Mouse (Mus musculus): ENCODE results near the gene Scube3. TPM values are rescaled to one million over a fixed set of nuclear protein-coding genes. Genes with fewer than 3 reads are reported as not detected.
"Not testable (repeated sequence)": the region's sequence is repeated elsewhere in the genome, so short reads cannot be mapped to it uniquely, and the experiment has no call there.

Scube3 gene
- polyA plus RNA-seq, 1 experiment: 26.5 TPM

DNA sequence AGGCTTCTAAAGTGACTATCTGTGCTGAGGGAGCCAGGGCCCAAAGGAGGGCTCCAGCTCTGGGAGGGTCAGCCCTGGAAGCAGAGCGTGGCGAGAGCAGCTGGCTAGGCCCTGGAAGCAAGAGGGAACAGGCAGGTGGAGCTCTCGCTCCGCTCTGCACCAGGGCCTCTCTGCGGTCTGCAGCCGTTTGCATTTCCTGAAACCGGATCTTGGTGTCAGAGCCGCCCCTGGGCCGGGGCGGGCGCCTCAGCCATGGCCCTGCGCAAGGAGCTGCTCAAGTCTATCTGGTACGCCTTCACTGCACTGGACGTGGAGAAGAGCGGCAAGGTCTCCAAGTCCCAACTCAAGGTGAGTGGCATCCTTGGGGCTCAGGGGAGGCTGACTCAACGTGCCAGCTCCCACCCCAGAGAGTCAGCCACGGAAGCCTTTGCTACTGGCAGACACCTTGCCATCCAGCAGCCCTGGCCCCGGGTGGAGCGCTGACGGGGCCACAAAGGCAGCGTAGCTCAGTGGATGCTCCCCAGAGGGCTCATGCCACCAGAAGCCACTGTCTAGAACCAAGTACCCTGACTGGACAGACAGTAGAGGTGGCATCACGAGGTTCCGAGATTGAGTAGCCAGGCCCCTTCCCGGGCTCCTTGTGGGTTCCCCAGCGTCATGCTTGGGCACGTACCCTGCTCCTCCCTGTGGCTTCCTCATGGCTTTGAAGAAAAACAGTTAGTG, 65.8 kb downstream of the Scube3 start, which contains the start of gene Def6:
Gene Def6, plus strand, starts transcription at position 188 of the 723 bp plus-strand sequence.
- no peak for TF ChIP-seq POLR2A (IDR thresholded peaks at IDR 0.05; ENCODE audit: borderline replicate concordance, extremely low read depth, insufficient read depth, insufficient read length, poor library complexity, severe bottlenecking)
- TF ChIP-seq CTCF (IDR thresholded peaks at IDR 0.05; ENCODE audit: borderline replicate concordance, extremely low read depth, insufficient read depth, insufficient read length): peak; percentile 36; the same call in 1 of the 2 replicates
- DNase-seq (ENCODE audit: low read depth): peak; percentile 64

DNA sequence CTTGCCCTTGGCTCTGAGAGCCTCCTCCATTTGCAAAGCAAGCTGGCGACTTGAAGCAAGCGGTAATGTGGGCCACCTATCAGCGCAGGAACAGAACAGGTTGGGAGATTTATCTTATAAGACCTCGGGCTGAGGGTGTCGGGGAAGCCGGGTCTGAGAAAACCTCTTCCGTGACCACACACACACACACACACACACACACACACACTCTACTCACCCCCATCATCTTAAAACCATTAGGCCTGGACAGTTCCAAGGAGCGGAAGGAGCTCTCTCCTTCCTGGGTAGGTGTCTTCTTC, 66.3 kb downstream of the Scube3 start:
- TF ChIP-seq POLR2A (IDR thresholded peaks at IDR 0.05; ENCODE audit: borderline replicate concordance, extremely low read depth, insufficient read depth, insufficient read length, poor library complexity, severe bottlenecking) (no peak), CTCF (IDR thresholded peaks at IDR 0.05; ENCODE audit: borderline replicate concordance, extremely low read depth, insufficient read depth, insufficient read length) (no peak)
- no peak for DNase-seq (ENCODE audit: low read depth)

DNA sequence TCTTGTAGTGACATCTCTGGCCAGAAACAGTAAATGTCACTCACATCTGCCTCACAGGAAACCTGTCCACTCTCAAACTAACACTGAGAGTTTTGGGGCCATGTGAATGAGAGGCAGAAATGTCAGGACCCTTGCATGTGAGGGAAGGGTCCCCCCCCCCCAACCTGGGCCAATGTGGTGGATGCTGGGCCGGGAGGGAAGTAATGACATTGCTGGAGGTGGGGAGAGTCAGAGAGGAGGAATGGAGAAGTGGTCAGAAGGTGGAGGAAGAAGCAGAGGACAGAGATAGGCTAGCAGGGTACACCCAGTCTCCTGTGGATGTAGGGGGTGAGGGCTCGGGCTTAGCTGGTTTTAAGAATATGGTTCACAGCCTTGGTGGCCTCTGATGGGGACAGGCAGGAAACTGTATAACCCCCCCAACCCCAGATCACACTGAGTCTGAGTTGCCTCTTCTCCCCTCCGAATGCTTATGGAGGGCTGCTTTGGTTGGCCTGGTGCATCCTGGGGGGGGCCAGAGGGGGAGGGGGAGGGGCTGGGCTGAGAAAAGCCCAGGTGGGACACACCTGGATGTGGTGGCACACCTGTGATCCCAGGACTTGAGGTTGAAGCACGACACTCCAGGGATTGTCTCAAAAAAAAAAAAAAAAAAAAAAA, 67.6 kb downstream of the Scube3 start:
- no peak for DNase-seq (ENCODE audit: low read depth)
- no peak for TF ChIP-seq CTCF (IDR thresholded peaks at IDR 0.05; ENCODE audit: borderline replicate concordance, extremely low read depth, insufficient read depth, insufficient read length)
- no peak for TF ChIP-seq POLR2A (IDR thresholded peaks at IDR 0.05; ENCODE audit: borderline replicate concordance, extremely low read depth, insufficient read depth, insufficient read length, poor library complexity, severe bottlenecking)

DNA sequence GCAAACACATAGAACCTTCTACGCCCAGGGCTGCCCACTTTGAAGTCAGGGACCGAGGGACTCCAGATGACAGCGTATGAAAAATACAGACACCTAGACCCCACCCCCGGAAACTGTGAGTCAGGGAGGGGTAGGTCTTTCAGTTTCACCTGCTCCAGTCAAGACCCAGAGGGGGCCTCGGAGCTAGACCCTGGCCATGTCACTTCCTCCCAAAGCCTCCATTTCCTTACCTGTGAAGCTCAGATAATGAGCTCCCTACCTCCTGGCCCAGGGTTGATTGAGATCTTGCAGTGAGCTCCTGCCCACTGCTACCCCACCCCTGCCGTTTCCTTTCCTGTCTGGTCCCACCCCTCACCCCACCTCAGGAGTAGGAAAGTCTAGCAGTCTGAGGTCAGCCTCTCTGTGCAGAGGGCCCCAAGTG, 70.0 kb downstream of the Scube3 start:
- TF ChIP-seq POLR2A (IDR thresholded peaks at IDR 0.05; ENCODE audit: borderline replicate concordance, extremely low read depth, insufficient read depth, insufficient read length, poor library complexity, severe bottlenecking): no peak
- TF ChIP-seq CTCF (IDR thresholded peaks at IDR 0.05; ENCODE audit: borderline replicate concordance, extremely low read depth, insufficient read depth, insufficient read length): no peak
- DNase-seq (ENCODE audit: low read depth): no peak

DNA sequence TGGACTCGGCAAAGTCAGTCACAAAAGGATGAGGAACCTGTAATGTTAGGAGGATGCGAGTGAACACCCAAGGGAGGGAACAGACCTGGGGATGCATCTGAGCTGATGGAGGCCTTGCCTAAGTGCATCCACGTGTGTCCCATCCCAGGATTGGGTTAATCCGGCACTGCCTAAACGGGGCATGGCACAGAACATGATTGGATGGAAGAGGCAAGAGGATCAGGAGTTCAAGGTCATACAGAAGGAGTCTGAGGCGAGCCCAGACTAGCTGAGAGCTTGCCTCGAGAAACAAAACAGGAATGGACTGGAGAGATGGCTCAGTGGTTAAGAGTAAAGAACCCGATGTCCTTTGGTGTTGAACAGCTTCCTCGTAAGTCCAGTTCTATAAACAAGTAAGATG, 70.5 kb downstream of the Scube3 start:
- TF ChIP-seq CTCF (IDR thresholded peaks at IDR 0.05; ENCODE audit: borderline replicate concordance, extremely low read depth, insufficient read depth, insufficient read length) (no peak), POLR2A (IDR thresholded peaks at IDR 0.05; ENCODE audit: borderline replicate concordance, extremely low read depth, insufficient read depth, insufficient read length, poor library complexity, severe bottlenecking) (no peak)

DNA sequence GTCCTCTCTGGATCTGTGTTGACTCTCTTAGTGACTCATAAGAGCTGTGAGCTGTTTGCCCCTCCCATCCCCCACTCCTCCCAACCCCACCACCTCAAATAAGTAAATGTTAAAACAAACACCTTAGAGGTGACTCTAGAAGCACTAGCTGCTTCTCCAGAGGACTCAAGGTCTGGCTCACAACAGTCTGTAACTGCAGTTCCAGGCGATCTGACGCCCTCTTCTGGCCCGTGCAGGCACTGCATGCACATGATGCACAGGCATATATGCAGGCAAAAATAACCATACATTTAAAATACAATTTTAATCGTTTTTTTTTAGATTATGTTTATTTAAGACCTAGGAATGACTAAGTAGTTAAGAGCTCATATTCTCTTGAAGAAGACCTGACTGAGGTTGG, 71.3 kb downstream of the Scube3 start:
- no peak for DNase-seq (ENCODE audit: low read depth)

More for the DNA sequence above, 70.5 kb downstream of the Scube3 start:
- no peak for DNase-seq (ENCODE audit: low read depth)

DNA sequence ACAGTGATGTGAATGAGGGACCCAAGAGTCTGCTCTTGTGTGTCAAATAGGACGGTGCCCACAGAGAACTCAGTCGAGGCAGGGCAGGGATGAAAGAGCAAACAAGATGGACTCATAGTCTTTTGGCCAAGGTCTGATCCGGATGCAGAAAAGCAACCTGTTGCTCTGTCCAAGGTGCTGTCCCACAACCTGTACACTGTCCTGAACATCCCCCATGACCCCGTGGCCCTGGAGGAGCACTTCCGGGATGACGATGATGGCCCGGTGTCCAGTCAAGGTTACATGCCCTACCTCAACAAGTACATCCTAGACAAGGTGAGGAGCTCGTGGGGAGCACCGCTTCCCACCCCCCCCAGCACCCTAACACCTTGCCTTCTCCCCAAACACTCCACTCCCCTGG, 74.8 kb downstream of the Scube3 start:
- DNase-seq (ENCODE audit: low read depth): no peak
- TF ChIP-seq POLR2A (IDR thresholded peaks at IDR 0.05; ENCODE audit: borderline replicate concordance, extremely low read depth, insufficient read depth, insufficient read length, poor library complexity, severe bottlenecking): no peak
- TF ChIP-seq CTCF (IDR thresholded peaks at IDR 0.05; ENCODE audit: borderline replicate concordance, extremely low read depth, insufficient read depth, insufficient read length): no peak

More for the DNA sequence above, 71.3 kb downstream of the Scube3 start:
- TF ChIP-seq POLR2A (IDR thresholded peaks at IDR 0.05; ENCODE audit: borderline replicate concordance, extremely low read depth, insufficient read depth, insufficient read length, poor library complexity, severe bottlenecking) (no peak), CTCF (IDR thresholded peaks at IDR 0.05; ENCODE audit: borderline replicate concordance, extremely low read depth, insufficient read depth, insufficient read length) (peak; percentile 39; the same call in 1 of the 2 replicates)

DNA sequence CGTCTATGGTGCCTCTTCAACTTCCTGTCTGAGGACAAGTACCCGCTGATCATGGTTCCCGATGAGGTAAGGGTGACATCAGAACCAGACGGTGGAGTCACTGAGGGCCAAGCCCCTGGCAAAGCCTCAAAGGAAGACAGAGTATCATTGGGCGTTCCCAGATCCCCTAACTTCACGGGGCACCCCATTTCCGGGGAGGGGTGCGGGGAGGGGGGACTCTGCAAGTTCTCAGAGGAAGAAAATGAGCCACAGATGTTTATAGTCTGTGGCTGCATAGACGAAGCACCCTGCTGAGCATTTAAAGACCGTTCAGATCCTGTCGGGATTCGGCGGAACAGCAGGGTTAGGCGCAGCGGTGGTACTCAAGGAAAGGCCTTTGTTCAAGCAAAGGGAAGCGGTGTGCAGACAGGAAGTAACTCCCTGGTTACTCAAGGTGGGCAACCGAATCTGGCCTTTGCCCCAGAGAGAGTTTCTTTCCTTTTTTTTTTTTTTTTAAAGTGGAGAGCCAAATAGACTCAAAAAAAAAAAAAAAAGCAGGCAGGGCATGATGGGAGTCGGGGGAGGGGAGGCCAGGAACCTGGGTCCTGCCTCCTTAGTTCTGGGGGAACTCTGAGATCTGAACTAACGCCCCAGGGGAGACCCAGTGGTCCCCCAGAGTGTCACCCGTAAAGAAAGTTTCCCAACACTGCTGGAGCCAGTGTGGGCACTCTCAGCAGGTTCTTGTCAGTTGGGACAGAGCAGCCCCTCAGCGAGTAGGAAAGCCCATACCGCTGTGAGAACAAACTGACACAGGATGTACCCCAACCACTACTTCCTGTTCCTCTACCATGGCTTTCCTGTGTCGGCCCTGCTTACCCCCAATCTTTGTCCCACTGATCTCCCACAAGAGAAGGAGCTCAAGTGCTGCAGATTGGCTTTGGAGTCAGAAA, 76.0 kb downstream of the Scube3 start:
- peak; percentile 37 for DNase-seq (ENCODE audit: low read depth)

DNA sequence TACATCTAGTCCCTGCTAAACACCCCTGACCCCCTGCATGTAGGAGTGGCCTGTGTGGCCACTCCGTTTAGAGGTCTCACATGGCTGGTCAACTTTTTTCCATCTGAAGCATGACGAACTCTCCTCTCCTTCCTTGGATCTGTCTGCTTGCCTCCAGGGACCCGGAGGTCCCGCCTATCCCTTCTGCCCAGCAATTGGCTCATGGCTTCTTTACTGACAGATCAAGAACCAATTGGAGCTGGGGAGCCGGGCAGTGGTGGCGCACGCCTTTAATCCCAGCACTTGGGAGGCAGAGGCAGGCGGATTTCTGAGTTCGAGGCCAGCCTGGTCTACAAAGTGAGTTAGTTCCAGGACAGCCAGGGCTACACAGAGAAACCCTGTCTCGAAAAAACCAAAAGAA, 80.5 kb downstream of the Scube3 start:
- not testable (repeated sequence) for DNase-seq (ENCODE audit: low read depth)

More for the DNA sequence above, 76.0 kb downstream of the Scube3 start:
- no peak for TF ChIP-seq POLR2A (IDR thresholded peaks at IDR 0.05; ENCODE audit: borderline replicate concordance, extremely low read depth, insufficient read depth, insufficient read length, poor library complexity, severe bottlenecking)
- no peak for TF ChIP-seq CTCF (IDR thresholded peaks at IDR 0.05; ENCODE audit: borderline replicate concordance, extremely low read depth, insufficient read depth, insufficient read length)

DNA sequence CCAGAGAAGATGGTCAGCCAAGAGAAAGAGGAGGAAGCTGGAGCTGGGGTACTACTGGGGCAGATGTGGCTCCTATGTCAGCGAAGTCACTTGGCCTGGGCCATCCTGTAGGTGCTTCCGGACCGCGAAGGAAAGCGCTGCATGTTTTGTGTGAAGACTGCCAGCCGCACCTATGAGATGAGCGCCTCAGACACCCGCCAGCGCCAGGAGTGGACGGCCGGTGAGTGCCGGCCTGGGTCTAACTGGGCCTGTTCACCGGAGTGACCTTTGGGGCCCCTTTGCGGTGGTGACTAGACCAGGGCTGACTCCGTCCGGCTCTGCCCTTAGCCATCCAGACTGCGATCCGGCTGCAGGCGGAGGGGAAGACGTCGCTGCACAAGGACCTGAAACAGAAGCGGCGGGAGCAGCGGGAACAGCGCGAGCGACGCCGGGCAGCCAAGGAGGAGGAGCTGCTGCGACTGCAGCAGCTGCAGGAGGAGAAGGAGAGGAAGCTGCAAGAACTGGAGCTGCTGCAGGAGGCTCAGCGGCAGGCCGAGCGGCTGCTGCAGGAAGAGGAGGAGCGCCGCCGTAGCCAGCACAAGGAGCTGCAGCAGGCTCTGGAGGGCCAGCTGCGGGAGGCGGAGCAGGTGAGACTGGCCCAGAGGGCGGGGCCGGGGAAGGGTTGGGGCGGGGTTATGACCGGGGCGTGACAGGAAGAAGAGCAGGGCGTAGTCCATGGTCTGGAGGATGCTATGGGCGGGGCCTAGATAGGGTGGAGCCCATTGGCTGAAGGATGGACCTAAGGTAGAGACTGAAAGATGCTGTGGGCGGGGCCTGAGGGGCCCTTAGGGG, 81.8 kb downstream of the Scube3 start:
- TF ChIP-seq CTCF (IDR thresholded peaks at IDR 0.05; ENCODE audit: borderline replicate concordance, extremely low read depth, insufficient read depth, insufficient read length) (no peak), POLR2A (IDR thresholded peaks at IDR 0.05; ENCODE audit: borderline replicate concordance, extremely low read depth, insufficient read depth, insufficient read length, poor library complexity, severe bottlenecking) (no peak; the same call in 1 of the 2 replicates)
- peak; percentile 94 for DNase-seq (ENCODE audit: low read depth)

Other genes starting within 250 kb of the Scube3 start
- gene Anks1, start 232.8 kb upstream of the Scube3 start, polyA plus RNA-seq (2012; rRNA removed): 84.7 and 119 TPM in 2 replicates
- gene Taf11, start 232.3 kb upstream of the Scube3 start, polyA plus RNA-seq (2012; rRNA removed): 40.5 and 41.3 TPM in 2 replicates
- gene Tcp11, start 61.5 kb upstream of the Scube3 start, polyA plus RNA-seq (2012; rRNA removed): 2.4 and 2.8 TPM in 2 replicates
- gene Zfp523, start 35.0 kb downstream of the Scube3 start, polyA plus RNA-seq (2012; rRNA removed): 85.2 and 111 TPM in 2 replicates
- 4.5 and 6.9 TPM in 2 replicates for gene Def6, start 65.6 kb downstream of the Scube3 start, polyA plus RNA-seq (2012; rRNA removed)
- 13.9 and 18.3 TPM in 2 replicates for gene Ppard, start 90.6 kb downstream of the Scube3 start, polyA plus RNA-seq (2012; rRNA removed)
- 14.2 and 19.6 TPM in 2 replicates for gene Fance, start 171.4 kb downstream of the Scube3 start, polyA plus RNA-seq (2012; rRNA removed)
- gene Rpl10a, start 186.3 kb downstream of the Scube3 start, polyA plus RNA-seq (2012; rRNA removed): 1,651 and 1,905 TPM in 2 replicates
- gene Tead3, start 208.7 kb downstream of the Scube3 start, polyA plus RNA-seq (2012; rRNA removed): 15.6 and 16.4 TPM in 2 replicates
- gene Tulp1, start 223.1 kb downstream of the Scube3 start, polyA plus RNA-seq (2012; rRNA removed): 1.3 and 1.9 TPM in 2 replicates